Mouse (Mus musculus) kidney, embryonic 16.5 days (tissue): ENCODE results near the gene Atxn7l1. TPM values are rescaled to one million over a fixed set of nuclear protein-coding genes. Genes with fewer than 3 reads are reported as not detected.

Source experiments
- ATAC-seq: fragments of 200-750 bp; cut with Nextera tagmentation; 2 replicates; pipeline ENCODE4 v1.8.0; 2017; ENCODE audit warnings: moderate TSS enrichment; ENCODE audit not compliant: low FRiP score, low TSS enrichment
- H3K27ac ChIP-seq: fragments of 300-500 bp; sonication (generic); 2 replicates; pipeline ENCODE4 v1.5.1; 2014; ENCODE audit warnings: low read length
- H3K27me3 ChIP-seq: fragments of 300-500 bp; sonication (generic); 2 replicates; pipeline ENCODE4 v1.6.1; 2014; ENCODE audit warnings: low read length, control low read depth, mixed read lengths; ENCODE audit not compliant: insufficient read depth
- H3K36me3 ChIP-seq: fragments of 300-500 bp; sonication (generic); 2 replicates; pipeline ENCODE4 v1.6.1; 2014; ENCODE audit warnings: low read length, control low read depth, mixed read lengths; ENCODE audit not compliant: insufficient read depth
- H3K4me1 ChIP-seq: fragments of 300-500 bp; sonication (generic); 2 replicates; pipeline ENCODE4 v1.6.1; 2014; ENCODE audit warnings: low read length, control low read depth, mixed read lengths; ENCODE audit not compliant: insufficient read depth
- H3K4me2 ChIP-seq: fragments of 300-500 bp; sonication (generic); replicated peaks from 2 replicates; pipeline ENCODE4 v1.6.1; 2014; ENCODE audit warnings: low read depth, low read length
- H3K4me3 ChIP-seq: fragments of 300-500 bp; sonication (generic); 2 replicates; pipeline ENCODE4 v1.5.1; 2014; ENCODE audit warnings: mild to moderate bottlenecking, low read length
- H3K9ac ChIP-seq: fragments of 300-500 bp; sonication (generic); replicated peaks from 2 replicates; pipeline ENCODE4 v1.6.1; 2014; ENCODE audit warnings: low read length
- H3K9me3 ChIP-seq: fragments of 300-500 bp; sonication (generic); 2 replicates; pipeline ENCODE4 v1.6.1; 2016; ENCODE audit warnings: low read length, control low read depth
- WGBS: fragments of 180-500 bp; shearing (Covaris S2); extraction: QIAGEN DNeasy Blood & Tissue Kit; methylation state at CpG from one replicate; pipeline ENCODE4 v1.1.7; 2014; 5-methylcytosine and 5-hydroxymethylcytosine counted together
- polyA plus RNA-seq: library from polyadenylated mRNA; unstranded; fragments of >200 nt; fragmentation: Nextera tagmentation; extraction: Ambion mirVana; gene quantifications from 2 replicates; pipeline ENCODE4 v1.2.1, GENCODE M21; 2015

Gene Atxn7l1
- polyA plus RNA-seq, 1 experiment from 2014 or later, result 9.9 TPM

DNA sequence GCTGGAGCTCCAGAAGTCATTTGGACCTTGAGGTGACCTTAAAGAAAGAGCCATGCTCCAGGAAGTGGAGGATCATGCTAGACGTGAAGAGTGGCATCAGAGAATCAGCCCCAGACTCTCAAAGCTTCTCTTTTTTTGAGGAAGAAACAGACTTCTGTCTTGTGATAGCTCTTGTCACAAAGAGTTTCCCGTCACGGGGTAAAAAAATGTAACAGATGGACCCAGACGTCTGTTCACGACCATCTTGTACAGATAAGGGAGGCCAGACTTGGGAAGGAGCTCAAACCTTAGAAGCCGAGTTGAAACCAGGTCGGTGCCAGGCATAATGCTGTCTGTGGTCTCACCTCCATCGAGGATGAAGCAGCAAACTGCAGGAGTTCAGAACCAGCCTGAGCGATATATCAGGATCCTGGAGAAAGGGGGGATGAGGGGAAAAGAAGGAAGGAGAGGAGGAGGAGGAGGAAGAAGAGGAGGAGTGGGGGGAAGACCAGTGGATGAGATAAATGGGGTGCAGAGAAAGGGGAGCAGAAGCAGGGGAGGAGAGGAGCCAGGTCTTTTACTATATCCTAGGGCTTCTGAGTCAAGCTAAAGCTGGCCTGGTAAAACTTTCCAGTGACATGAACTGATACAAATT lies 21.8 kb upstream of the Atxn7l1 start:
- Histone ChIP-seq H3K4me3 (no peak overlapping the region), H3K36me3 (no peaks in the 10 kb centered on the region), H3K4me2 (no peak overlapping the region), H3K27ac (no peak overlapping the region), H3K9me3 (no peaks in the 10 kb centered on the region), H3K9ac (no peak overlapping the region), H3K4me1 (no peaks in the 10 kb centered on the region), H3K27me3 (no peaks in the 10 kb centered on the region)
- ATAC-seq, result no peak
- WGBS, result 80% methylated on average over 9 of the region's 9 CpGs

GRCm38 (mm10) chr12:33126243-33126642 lies 21.2 kb upstream of the Atxn7l1 start:
- H3K4me3 ChIP-seq, result no peak overlapping the region
- H3K9ac ChIP-seq, result no peak overlapping the region
- no peaks in the 10 kb centered on the region for H3K27me3 ChIP-seq
- H3K4me1 ChIP-seq, result no peaks in the 10 kb centered on the region
- H3K4me2 ChIP-seq, result no peak overlapping the region
- H3K27ac ChIP-seq, result no peak overlapping the region
- no peaks in the 10 kb centered on the region for H3K36me3 ChIP-seq
- no peaks in the 10 kb centered on the region for H3K9me3 ChIP-seq
- no peak for ATAC-seq

DNA sequence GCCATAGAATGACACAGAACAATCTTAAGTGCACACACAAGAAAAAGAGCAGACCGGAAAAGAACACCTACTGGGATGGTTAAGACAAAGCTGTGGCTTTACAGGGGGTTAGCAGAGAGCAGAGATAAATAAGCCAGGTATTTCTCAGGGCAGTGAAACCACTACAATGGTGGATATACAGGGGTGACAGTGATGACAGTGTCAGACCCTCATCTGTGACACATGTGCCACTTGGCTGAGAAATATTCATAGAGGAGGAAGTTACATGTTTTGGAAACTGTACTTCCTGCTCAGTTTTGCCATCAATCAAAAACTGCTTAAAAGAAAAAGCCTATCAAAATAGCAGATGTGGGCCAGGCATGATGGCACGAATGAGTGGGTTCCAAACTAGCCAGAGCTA lies 19.4 kb upstream of the Atxn7l1 start:
- H3K27me3 ChIP-seq, result no peaks in the 10 kb centered on the region
- H3K36me3 ChIP-seq, result no peaks in the 10 kb centered on the region
- no peak overlapping the region for H3K4me2 ChIP-seq
- H3K4me3 ChIP-seq, result no peak overlapping the region
- H3K9me3 ChIP-seq, result no peaks in the 10 kb centered on the region
- H3K4me1 ChIP-seq, result no peaks in the 10 kb centered on the region
- no peak overlapping the region for H3K27ac ChIP-seq
- H3K9ac ChIP-seq, result no peak overlapping the region
- 76% methylated on average over 2 of the region's 2 CpGs for WGBS
- no peak for ATAC-seq

- no peaks in the 10 kb centered on the region for H3K9me3 ChIP-seq
- H3K27ac ChIP-seq, result no peak overlapping the region
- no peak overlapping the region for H3K4me3 ChIP-seq
- H3K27me3 ChIP-seq, result no peaks in the 10 kb centered on the region
- no peaks in the 10 kb centered on the region for H3K4me1 ChIP-seq
- no peaks in the 10 kb centered on the region for H3K36me3 ChIP-seq
- H3K4me2 ChIP-seq, result no peak overlapping the region
- H3K9ac ChIP-seq, result no peak overlapping the region
- WGBS, result 77% methylated on average over 7 of the region's 7 CpGs
- ATAC-seq, result no peak
These were observed 18.8 kb upstream of the Atxn7l1 start for GRCm38 (mm10) chr12:33128702-33129101.

DNA sequence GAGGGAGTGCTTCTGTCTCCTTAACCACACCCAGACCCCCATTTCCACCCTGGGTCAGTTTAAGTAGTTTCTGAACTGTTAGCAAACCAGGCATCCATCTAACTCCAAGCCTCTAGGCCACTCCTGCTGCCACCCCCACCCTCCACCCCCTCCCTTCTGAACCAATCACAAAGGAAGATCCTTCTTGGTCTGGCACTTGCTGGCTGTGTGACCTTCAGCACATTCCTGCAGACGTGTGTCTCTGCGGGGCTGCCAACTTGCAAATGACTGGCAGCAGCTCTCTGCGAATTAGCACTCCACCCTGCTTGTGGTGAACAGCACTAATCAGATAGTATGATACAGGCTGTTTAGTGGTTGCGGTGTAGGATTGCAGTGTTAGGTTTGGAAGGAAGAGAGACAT lies 18.1 kb upstream of the Atxn7l1 start:
- Histone ChIP-seq H3K27ac (no peak overlapping the region), H3K9ac (no peak overlapping the region), H3K9me3 (no peaks in the 10 kb centered on the region), H3K4me3 (no peak overlapping the region), H3K4me2 (no peak overlapping the region), H3K4me1 (no peaks in the 10 kb centered on the region), H3K36me3 (no peaks in the 10 kb centered on the region), H3K27me3 (no peaks in the 10 kb centered on the region)
- WGBS, result 16% methylated on average over 4 of the region's 4 CpGs
- no peak for ATAC-seq

DNA sequence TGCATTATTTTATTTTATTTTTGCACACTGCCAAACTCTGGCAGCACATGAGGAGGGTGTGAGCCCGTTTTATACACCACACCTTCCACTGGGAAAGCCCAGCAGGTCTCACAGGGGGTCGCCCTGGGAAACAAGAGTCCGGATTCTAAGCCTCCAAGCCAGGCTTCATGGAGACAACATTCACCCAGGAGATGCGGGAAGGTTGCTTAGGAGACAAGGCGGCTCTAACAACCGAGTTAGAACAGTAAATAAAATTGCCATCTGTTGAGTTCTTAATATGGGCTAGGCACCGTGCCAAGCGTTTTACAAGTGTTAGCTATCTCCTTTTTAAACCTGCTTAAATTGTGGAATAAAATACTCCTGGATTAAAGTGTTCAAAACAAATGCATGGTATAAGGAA lies 17.1 kb upstream of the Atxn7l1 start:
- no peak overlapping the region for H3K27ac ChIP-seq
- no peak overlapping the region for H3K9ac ChIP-seq
- no peak overlapping the region for H3K4me2 ChIP-seq
- no peak overlapping the region for H3K4me3 ChIP-seq
- no peaks in the 10 kb centered on the region for H3K36me3 ChIP-seq
- 54% methylated on average over 8 of the region's 8 CpGs for WGBS
- no peaks in the 10 kb centered on the region for H3K27me3 ChIP-seq
- no peaks in the 10 kb centered on the region for H3K4me1 ChIP-seq
- no peaks in the 10 kb centered on the region for H3K9me3 ChIP-seq
- ATAC-seq, result no peak

GRCm38 (mm10) chr12:33131796-33132195 lies 15.7 kb upstream of the Atxn7l1 start:
- no peak overlapping the region for H3K4me3 ChIP-seq
- ATAC-seq, result no peak
- no peaks in the 10 kb centered on the region for H3K4me1 ChIP-seq
- H3K4me2 ChIP-seq, result no peak overlapping the region
- H3K27ac ChIP-seq, result no peak overlapping the region
- WGBS, result 48% methylated on average over 7 of the region's 7 CpGs
- H3K36me3 ChIP-seq, result no peaks in the 10 kb centered on the region
- no peaks in the 10 kb centered on the region for H3K9me3 ChIP-seq
- H3K27me3 ChIP-seq, result no peaks in the 10 kb centered on the region
- H3K9ac ChIP-seq, result no peak overlapping the region

- no peaks in the 10 kb centered on the region for H3K27me3 ChIP-seq
- no peak overlapping the region for H3K4me3 ChIP-seq
- H3K27ac ChIP-seq, result no peak overlapping the region
- H3K4me2 ChIP-seq, result no peak overlapping the region
- no peaks in the 10 kb centered on the region for H3K4me1 ChIP-seq
- no peak for ATAC-seq
- no peaks in the 10 kb centered on the region for H3K36me3 ChIP-seq
- no peak overlapping the region for H3K9ac ChIP-seq
- WGBS, result 75% methylated on average over 1 of the region's 1 CpGs
- no peaks in the 10 kb centered on the region for H3K9me3 ChIP-seq
These were observed 9.6 kb upstream of the Atxn7l1 start for GRCm38 (mm10) chr12:33137857-33138256.

DNA sequence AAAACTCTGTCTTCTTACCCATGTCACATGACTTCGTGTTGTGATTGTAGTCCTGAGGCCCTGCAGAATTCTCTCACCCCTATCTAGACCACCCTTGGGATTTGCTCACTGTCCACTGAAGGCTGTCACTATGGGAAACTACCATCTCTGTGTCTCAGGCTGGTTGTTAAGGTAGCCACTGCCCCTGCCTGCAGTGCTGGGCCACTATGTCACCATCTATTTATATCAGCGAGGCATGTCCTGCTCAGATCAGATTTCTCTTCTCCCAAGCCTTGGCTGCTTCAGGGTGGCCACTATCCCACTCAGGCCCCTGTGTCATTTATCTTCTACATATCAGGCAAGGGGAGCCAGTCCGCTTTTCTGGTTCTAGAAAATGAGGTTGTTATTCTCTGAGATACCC lies 8.4 kb upstream of the Atxn7l1 start:
- Histone ChIP-seq H3K27me3 (no peaks in the 10 kb centered on the region), H3K4me3 (no peak overlapping the region), H3K27ac (no peak overlapping the region), H3K4me1 (no peaks in the 10 kb centered on the region), H3K4me2 (no peak overlapping the region), H3K9ac (no peak overlapping the region), H3K9me3 (no peaks in the 10 kb centered on the region), H3K36me3 (no peaks in the 10 kb centered on the region)
- ATAC-seq, result peak; percentile 39; the same call in 1 of the 2 replicates
- 51% methylated on average over 3 of the region's 3 CpGs for whole genome bisulfite sequencing

DNA sequence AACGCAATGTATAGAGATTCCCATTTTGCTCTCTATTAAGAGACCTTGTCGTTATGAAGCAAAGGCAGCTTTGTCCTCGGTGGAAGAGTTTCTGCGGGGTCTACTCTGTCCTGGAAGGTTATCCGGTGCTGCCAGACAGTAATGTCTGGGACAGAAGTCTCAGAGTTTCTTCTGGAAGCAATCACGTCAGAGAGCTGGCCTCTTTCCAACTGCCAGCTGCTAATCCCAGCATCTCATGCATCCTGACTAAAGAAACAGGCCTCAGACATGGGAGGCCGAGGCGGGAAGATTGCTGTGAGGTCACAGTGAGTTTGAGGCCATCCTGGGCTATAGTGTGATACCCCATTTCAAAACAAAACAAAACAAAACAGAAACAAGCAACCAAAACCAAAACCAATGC lies 3.0 kb upstream of the Atxn7l1 start:
- Histone ChIP-seq H3K9ac (no peak overlapping the region), H3K4me1 (peaks cover 18% of the 10 kb centered on the region), H3K36me3 (0 out of 2 replicates have a peak, but pooled peaks cover 1% of the 10 kb centered on the region), H3K4me2 (no peak overlapping the region), H3K9me3 (no peaks in the 10 kb centered on the region), H3K4me3 (no peak overlapping the region), H3K27ac (no peak overlapping the region), H3K27me3 (peaks cover 9% of the 10 kb centered on the region; the same call in 1 of the 2 replicates)
- 76% methylated on average over 8 of the region's 8 CpGs for WGBS
- no peak for ATAC-seq
